Mouse (Mus musculus) macrophage (primary cell): ENCODE data around the gene Abcg1. TPM values are rescaled to one million over a fixed set of nuclear protein-coding genes. Genes with fewer than 3 reads are reported as not detected.

ENCODE experiments used
- H3K27ac ChIP-seq: fragments of 350-480 bp; formaldehyde crosslinking; 2 replicates; pipeline ENCODE4 v1.9.0; 2021
- H3K36me3 ChIP-seq: fragments of 350-480 bp; formaldehyde crosslinking; 2 replicates; pipeline ENCODE4 v1.9.0; 2021; ENCODE audit errors: inconsistent target
- H3K4me3 ChIP-seq: fragments of 350-480 bp; formaldehyde crosslinking; 2 replicates; pipeline ENCODE4 v1.9.0; 2021; ENCODE audit errors: inconsistent target
- H3K79me2 ChIP-seq: fragments of 350-480 bp; formaldehyde crosslinking; 2 replicates; pipeline ENCODE4 v1.9.0; 2021; ENCODE audit errors: inconsistent target
- WGBS: methylation state at CpG from one replicate; pipeline ENCODE4 v1.1.7; 2026; ENCODE audit warnings: inconsistent platforms; ENCODE audit not compliant: missing documents; 5-methylcytosine and 5-hydroxymethylcytosine counted together
- polyA plus RNA-seq: library from polyadenylated mRNA; stranded (reverse); fragments of 250-400 nt; gene quantifications from 3 replicates; pipeline ENCODE4 v1.2.4, GENCODE M21; 2018; ENCODE audit warnings: inconsistent platforms

Abcg1 gene
- polyA plus RNA-seq, 1 experiment from 2014 or later, result 132 TPM

GRCm38 (mm10) chr17:31144040-31145037 lies 86.9 kb downstream of the Abcg1 start, which contains the start of gene Tff2:
Tff2 (minus strand) TSS chr17:31144282.
- Histone ChIP-seq H3K79me2 (no peaks in the 10 kb centered on the region), H3K4me3 (no peak within 1 kb of the TSS), H3K27ac (no peak within 1 kb of the TSS), H3K36me3 (no peaks in the 10 kb centered on the region)
- whole genome bisulfite sequencing, result 86% methylated on average over 15 of the region's 15 CpGs

- no peaks in the 10 kb centered on the region for H3K79me2 ChIP-seq
- H3K4me3 ChIP-seq, result no peak overlapping the region
- 29% methylated on average over 9 of the region's 9 CpGs for WGBS
- H3K27ac ChIP-seq, result no peak overlapping the region
- H3K36me3 ChIP-seq, result no peaks in the 10 kb centered on the region
Observed at GRCm38 (mm10) chr17:31145998-31146397, 88.5 kb downstream of the Abcg1 start.

- no peaks in the 10 kb centered on the region for H3K79me2 ChIP-seq
- no peak overlapping the region for H3K4me3 ChIP-seq
- WGBS, result 86% methylated on average over 5 of the region's 5 CpGs
- no peak overlapping the region for H3K27ac ChIP-seq
- H3K36me3 ChIP-seq, result no peaks in the 10 kb centered on the region
Observed at GRCm38 (mm10) chr17:31152512-31152911, 95.0 kb downstream of the Abcg1 start.

DNA sequence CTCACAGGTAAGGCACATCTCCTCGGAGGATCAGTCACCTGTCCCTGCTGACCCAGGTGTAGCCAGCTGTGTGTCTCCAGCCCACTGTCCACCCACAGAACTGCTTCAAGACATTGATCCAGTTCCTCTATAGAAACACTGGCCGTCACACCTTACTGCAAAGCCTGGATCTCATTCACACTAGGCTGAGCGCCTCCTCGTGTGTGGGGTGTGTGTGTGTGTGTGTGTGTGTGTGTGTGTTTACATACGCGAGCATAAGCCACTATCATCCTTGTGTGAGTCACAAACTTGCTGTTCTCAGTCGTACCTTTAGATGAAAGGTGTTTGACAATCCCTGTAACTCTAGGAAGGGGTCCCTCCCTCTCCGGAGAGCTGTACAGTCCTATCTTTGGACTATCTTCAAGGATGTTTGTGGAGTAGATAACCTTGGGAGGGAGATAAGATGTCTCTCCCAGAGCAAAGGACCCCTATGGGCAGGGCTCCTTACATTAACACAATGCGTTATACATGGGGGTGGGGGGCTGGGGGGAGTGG lies 95.6 kb downstream of the Abcg1 start:
- Histone ChIP-seq H3K4me3 (no peak overlapping the region), H3K79me2 (no peaks in the 10 kb centered on the region), H3K36me3 (no peaks in the 10 kb centered on the region), H3K27ac (no peak overlapping the region)
- WGBS, result 83% methylated on average over 9 of the region's 9 CpGs

GRCm38 (mm10) chr17:31153785-31154184 lies 96.3 kb downstream of the Abcg1 start:
- Histone ChIP-seq H3K36me3 (no peaks in the 10 kb centered on the region), H3K4me3 (no peak overlapping the region), H3K79me2 (no peaks in the 10 kb centered on the region), H3K27ac (no peak overlapping the region)
- WGBS, result 11% methylated on average over 8 of the region's 8 CpGs

GRCm38 (mm10) chr17:31157921-31158320 lies 100.4 kb downstream of the Abcg1 start:
- no peak overlapping the region for H3K4me3 ChIP-seq
- H3K36me3 ChIP-seq, result no peaks in the 10 kb centered on the region
- 96% methylated on average over 6 of the region's 6 CpGs for whole genome bisulfite sequencing
- no peaks in the 10 kb centered on the region for H3K79me2 ChIP-seq
- no peak overlapping the region for H3K27ac ChIP-seq

DNA sequence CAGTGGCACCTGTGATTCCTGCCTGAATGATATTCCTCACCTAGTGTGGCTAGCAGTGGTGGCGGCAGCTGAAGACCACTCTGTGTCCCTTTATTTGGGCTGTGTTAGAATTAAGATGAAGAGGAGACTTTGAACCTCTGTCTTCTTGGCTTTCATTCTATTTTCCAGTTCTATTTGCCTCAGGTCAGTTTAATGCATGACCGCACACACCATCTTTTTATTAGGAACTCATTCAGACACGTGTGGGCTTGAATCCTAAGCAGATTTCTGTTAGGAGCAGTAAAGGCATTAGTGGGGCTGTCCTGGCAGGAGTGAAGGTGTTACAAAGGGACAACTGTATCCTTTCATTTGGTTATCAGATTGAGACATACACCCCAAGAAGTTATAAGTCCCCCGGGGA lies 102.8 kb downstream of the Abcg1 start:
- no peak overlapping the region for H3K4me3 ChIP-seq
- H3K79me2 ChIP-seq, result no peaks in the 10 kb centered on the region
- 86% methylated on average over 4 of the region's 4 CpGs for WGBS
- no peak overlapping the region for H3K27ac ChIP-seq
- H3K36me3 ChIP-seq, result no peaks in the 10 kb centered on the region

- no peak overlapping the region for H3K27ac ChIP-seq
- no peak overlapping the region for H3K4me3 ChIP-seq
- H3K79me2 ChIP-seq, result no peaks in the 10 kb centered on the region
- H3K36me3 ChIP-seq, result no peaks in the 10 kb centered on the region
- WGBS, result 46% methylated on average over 12 of the region's 12 CpGs
Observed at GRCm38 (mm10) chr17:31162607-31163006, 105.1 kb downstream of the Abcg1 start.

DNA sequence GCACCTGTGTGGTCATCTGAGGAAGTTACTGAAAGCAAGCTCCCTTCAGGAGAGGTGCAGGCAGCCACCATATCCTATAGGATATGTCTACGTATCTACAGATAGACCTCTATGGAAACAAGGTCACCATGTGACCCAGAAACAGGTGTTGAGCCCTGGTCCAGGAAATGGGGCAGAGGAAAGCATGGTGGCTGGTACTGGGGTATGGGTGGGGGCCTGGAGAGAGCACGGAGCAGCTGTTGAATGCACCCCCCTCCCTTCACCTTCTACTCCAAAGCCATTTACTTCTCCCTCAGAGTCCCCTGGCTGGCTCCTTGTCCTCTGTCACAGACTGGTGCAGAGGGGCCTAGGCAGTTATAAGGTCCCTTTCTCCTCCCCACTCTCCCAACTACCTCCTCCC lies 106.3 kb downstream of the Abcg1 start:
- no peak overlapping the region for H3K27ac ChIP-seq
- H3K36me3 ChIP-seq, result no peaks in the 10 kb centered on the region
- no peaks in the 10 kb centered on the region for H3K79me2 ChIP-seq
- WGBS, result 75% methylated on average over 2 of the region's 2 CpGs
- H3K4me3 ChIP-seq, result no peak overlapping the region

- H3K79me2 ChIP-seq, result no peaks in the 10 kb centered on the region
- no peak within 1 kb of the TSS for H3K4me3 ChIP-seq
- WGBS, result 72% methylated on average over 6 of the region's 6 CpGs
- H3K27ac ChIP-seq, result no peak within 1 kb of the TSS
- H3K36me3 ChIP-seq, result no peaks in the 10 kb centered on the region
Observed at GRCm38 (mm10) chr17:31165127-31165526, 107.7 kb downstream of the Abcg1 start, which contains the start of gene Tff1. Tff1 (minus strand) TSS chr17:31165277.

Other genes starting within 250 kb of the Abcg1 start
- not detected in 3 replicates for gene Glp1r, start 155.9 kb upstream of the Abcg1 start, polyA plus RNA-seq
- gene Umodl1, start 103.0 kb upstream of the Abcg1 start, polyA plus RNA-seq, result not detected in 3 replicates
- gene Tff3, start 72.0 kb downstream of the Abcg1 start, polyA plus RNA-seq, result not detected in 3 replicates
- not detected in 3 replicates for gene Tff2, start 86.6 kb downstream of the Abcg1 start, polyA plus RNA-seq
- gene Tff1, start 107.6 kb downstream of the Abcg1 start, polyA plus RNA-seq, result not detected in 3 replicates
- gene Tmprss3, start 141.3 kb downstream of the Abcg1 start, polyA plus RNA-seq, result not detected in 3 replicates
- 0.04 to 0.24 TPM in 2 of 3 replicates, not detected in the other for gene Ubash3a, start 150.2 kb downstream of the Abcg1 start, polyA plus RNA-seq
- 0.33 to 0.92 TPM (median 0.59 TPM) in 3 replicates for gene Rsph1, start 219.7 kb downstream of the Abcg1 start, polyA plus RNA-seq
- gene Slc37a1, start 229.1 kb downstream of the Abcg1 start, polyA plus RNA-seq, result 6.0 to 11.0 TPM (median 7.9 TPM) in 3 replicates